Mouse (Mus musculus): Measurements from ENCODE around the gene Gpx5. TPM values are rescaled to one million over a fixed set of nuclear protein-coding genes. Genes with fewer than 3 reads are reported as not detected.

Gene Gpx5
- polyA plus RNA-seq, 1 experiment from 2014 or later = not detected

DNA sequence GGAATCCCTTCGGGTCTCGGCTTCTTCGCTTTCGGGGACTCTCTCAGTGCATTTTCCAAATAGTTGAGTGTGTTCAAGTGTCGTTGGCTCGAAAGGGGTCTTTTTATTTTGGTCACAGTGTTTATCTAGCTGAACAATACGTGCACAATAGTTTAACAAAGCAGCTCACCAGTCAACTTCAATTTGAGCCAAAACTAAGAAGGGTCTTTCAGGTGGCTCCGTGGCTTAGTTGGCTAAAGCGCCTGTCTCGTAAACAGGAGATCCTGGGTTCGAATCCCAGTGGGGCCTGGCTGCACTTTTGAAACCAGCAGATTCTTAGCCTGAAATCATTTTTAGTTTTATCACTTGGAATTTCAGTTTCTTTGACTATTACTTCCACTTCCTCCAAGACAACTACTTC lies 28.2 kb downstream of the Gpx5 start:
- peaks cover 18% of the 10 kb centered on the region for H3K4me1 ChIP-seq
- peak overlapping the region; percentile 50 for H3K4me2 ChIP-seq
- no peaks in the 10 kb centered on the region for H3K36me3 ChIP-seq
- peak overlapping the region; percentile 43 for H3K4me3 ChIP-seq (replicated peaks)
- H3K9me3 ChIP-seq (replicated peaks) = no peaks in the 10 kb centered on the region
- WGBS = 1% methylated on average over 11 of the region's 11 CpGs
- no peak overlapping the region for H3K27ac ChIP-seq (replicated peaks)
- H3K9ac ChIP-seq (replicated peaks) = 0 out of 2 replicates have a peak overlapping the region, but pooled peaks have one; percentile 6
- H3K27me3 ChIP-seq (replicated peaks) = peaks cover 24% of the 10 kb centered on the region
- ATAC-seq (ENCODE audit: low FRiP score) = no peak

DNA sequence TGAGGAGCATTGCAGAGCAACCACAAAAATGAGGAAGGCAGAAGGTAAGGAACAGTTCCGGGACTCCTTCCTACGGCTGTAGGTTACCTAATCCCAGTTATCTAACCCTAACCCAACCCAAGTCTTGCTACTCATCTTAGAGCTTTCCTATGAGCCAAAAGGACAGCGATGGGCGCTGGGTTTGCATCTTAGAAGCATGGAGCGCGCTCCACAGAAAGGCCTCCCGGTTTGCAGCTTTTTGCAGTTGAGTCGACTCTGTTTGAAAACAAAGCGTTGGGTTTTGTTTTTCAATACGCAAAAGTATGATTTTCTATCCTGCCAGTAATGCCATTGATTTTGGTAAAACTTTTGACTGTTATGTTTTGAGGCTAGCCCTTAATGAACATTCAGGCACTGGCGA lies 28.6 kb downstream of the Gpx5 start:
- Histone ChIP-seq H3K4me1 (peaks cover 20% of the 10 kb centered on the region), H3K27me3 (replicated peaks) (peaks cover 24% of the 10 kb centered on the region), H3K9me3 (replicated peaks) (no peaks in the 10 kb centered on the region), H3K27ac (replicated peaks) (no peak overlapping the region), H3K36me3 (no peaks in the 10 kb centered on the region), H3K9ac (replicated peaks) (0 out of 2 replicates have a peak overlapping the region, but pooled peaks have one; percentile 6), H3K4me3 (replicated peaks) (peak overlapping the region; percentile 43), H3K4me2 (peak overlapping the region; percentile 50)
- ATAC-seq (ENCODE audit: low FRiP score) = no peak
- 5% methylated on average over 11 of the region's 11 CpGs for WGBS

DNA sequence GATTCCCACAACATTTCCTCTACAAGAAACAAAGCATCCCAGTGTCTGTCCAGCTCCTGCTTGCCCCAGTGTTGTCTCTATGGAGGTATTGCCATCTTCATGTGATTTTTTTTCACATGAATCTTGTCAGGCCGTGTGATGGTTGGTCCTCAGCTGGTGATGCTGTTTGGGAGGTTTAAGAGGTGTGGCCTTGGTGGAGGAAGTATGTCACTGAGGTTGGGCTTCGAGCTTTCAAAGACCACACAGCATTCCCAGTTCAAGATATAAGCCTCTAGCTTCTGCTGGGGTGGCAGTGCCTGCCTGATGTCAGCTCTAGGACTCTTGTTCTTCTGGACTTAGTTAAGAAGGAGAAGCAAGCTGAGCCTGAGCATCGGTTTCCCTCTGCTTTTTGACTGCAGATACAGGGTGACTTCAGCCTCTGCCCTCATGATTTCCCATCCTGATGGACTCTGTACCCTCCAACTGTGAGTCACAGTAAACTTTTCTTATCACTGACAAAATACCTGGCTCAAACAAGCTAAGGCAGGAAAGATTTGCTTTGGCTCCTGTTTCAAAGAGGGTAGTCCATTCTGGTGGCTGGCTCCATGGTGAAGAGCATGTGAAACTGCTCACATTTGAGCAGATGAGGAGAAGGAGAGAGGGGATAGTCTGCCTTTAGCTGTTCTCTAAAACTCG lies 29.6 kb downstream of the Gpx5 start:
- no peaks in the 10 kb centered on the region for H3K36me3 ChIP-seq
- 81% methylated on average over 4 of the region's 4 CpGs for WGBS
- no peak for ATAC-seq (ENCODE audit: low FRiP score)
- no peaks in the 10 kb centered on the region for H3K9me3 ChIP-seq (replicated peaks)
- H3K9ac ChIP-seq (replicated peaks) = no peak overlapping the region
- H3K4me3 ChIP-seq (replicated peaks) = no peak overlapping the region
- peaks cover 23% of the 10 kb centered on the region for H3K4me1 ChIP-seq
- no peak overlapping the region for H3K27ac ChIP-seq (replicated peaks)
- peak overlapping the region; percentile 50 for H3K4me2 ChIP-seq
- peaks cover 24% of the 10 kb centered on the region for H3K27me3 ChIP-seq (replicated peaks)

DNA sequence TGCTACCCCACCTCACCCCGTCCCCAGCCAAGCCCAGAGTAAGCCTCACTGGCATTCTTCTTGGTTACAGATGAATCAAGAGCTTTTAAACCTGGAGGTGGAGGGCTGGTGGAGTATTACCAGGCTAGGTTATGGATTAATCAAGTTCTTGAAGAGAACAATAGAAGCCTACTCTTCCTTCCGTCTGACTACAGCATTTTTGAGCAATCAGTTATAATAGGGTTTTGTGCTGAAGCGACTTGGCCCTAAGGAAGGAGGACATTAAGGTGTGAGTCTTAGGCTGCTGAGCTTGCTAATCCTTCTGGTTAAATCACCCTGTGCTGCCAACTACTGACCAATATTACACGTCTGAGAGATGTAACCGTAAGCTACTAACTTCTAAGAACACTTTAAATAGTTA lies 32.2 kb downstream of the Gpx5 start:
- WGBS = 17% methylated on average over 5 of the region's 5 CpGs
- H3K4me3 ChIP-seq (replicated peaks) = peak overlapping the region; percentile 53
- H3K27me3 ChIP-seq (replicated peaks) = peaks cover 24% of the 10 kb centered on the region
- no peak overlapping the region for H3K27ac ChIP-seq (replicated peaks)
- H3K9ac ChIP-seq (replicated peaks) = peak overlapping the region; percentile 42
- H3K36me3 ChIP-seq = no peaks in the 10 kb centered on the region
- peak overlapping the region; percentile 70 for H3K4me2 ChIP-seq
- H3K9me3 ChIP-seq (replicated peaks) = no peaks in the 10 kb centered on the region
- H3K4me1 ChIP-seq = peaks cover 23% of the 10 kb centered on the region
- ATAC-seq (ENCODE audit: low FRiP score) = peak; percentile 21; the same call in 1 of the 2 replicates

DNA sequence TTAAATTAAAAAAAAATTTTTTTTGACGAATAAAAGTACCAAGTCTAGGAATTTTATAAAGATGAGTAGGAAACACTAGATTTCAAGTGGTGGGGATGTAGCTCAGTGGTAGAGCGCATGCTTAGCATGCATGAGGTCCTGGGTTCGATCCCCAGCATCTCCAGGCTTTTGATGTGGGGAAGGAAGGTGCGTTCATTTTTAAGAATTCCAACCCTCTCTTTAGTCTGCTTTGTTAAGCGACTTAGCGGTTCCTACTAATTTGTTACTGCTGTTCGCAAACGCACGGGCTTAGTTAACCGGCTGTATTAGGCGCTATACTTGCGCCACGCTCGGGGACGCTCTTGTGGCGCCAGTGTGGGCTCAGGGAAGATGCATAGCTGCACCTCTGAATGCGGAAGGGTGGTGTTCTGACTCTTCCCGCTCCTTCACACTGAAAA lies 32.8 kb downstream of the Gpx5 start:
- H3K27ac ChIP-seq (replicated peaks) = peak overlapping the region; percentile 41; the same call in 1 of the 2 replicates
- H3K9ac ChIP-seq (replicated peaks) = peak overlapping the region; percentile 42
- H3K4me2 ChIP-seq = peak overlapping the region; percentile 70
- peak; percentile 94 for ATAC-seq (ENCODE audit: low FRiP score)
- peaks cover 23% of the 10 kb centered on the region for H3K4me1 ChIP-seq
- H3K36me3 ChIP-seq = no peaks in the 10 kb centered on the region
- peak overlapping the region; percentile 53 for H3K4me3 ChIP-seq (replicated peaks)
- H3K9me3 ChIP-seq (replicated peaks) = no peaks in the 10 kb centered on the region
- under 1% methylated on average over 18 of the region's 18 CpGs for WGBS
- H3K27me3 ChIP-seq (replicated peaks) = peaks cover 28% of the 10 kb centered on the region

DNA sequence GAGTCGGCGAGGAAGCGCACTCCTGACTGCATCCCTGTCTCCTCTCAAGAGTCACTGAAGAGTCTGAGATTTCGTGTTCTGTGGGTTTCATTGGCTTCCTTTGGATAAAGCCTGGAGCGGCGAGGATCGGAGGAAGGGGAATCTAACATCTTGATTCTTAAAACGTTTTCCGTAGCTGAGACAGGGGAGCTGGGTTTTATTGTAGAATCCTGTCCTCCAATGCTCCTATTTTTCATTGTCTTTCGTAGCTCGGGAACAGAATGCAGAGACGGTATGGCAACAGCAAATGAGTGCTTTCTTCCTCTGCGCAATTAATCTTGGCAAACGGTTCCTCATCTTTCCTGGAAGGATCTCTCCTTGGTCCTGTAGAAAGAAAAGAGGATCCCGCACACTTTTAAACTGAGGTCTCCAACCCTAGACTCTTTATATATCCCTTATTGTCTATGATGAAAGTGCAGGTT lies 33.3 kb downstream of the Gpx5 start:
- peaks cover 20% of the 10 kb centered on the region for H3K4me1 ChIP-seq
- no peaks in the 10 kb centered on the region for H3K36me3 ChIP-seq
- H3K4me2 ChIP-seq = peak overlapping the region; percentile 70
- H3K9me3 ChIP-seq (replicated peaks) = no peaks in the 10 kb centered on the region
- peak overlapping the region; percentile 64 for H3K27ac ChIP-seq (replicated peaks)
- peak; percentile 43; the same call in 1 of the 2 replicates for ATAC-seq (ENCODE audit: low FRiP score)
- peak overlapping the region; percentile 58 for H3K9ac ChIP-seq (replicated peaks)
- peak overlapping the region; percentile 53 for H3K4me3 ChIP-seq (replicated peaks)
- WGBS = under 1% methylated on average over 15 of the region's 15 CpGs
- H3K27me3 ChIP-seq (replicated peaks) = peaks cover 31% of the 10 kb centered on the region

DNA sequence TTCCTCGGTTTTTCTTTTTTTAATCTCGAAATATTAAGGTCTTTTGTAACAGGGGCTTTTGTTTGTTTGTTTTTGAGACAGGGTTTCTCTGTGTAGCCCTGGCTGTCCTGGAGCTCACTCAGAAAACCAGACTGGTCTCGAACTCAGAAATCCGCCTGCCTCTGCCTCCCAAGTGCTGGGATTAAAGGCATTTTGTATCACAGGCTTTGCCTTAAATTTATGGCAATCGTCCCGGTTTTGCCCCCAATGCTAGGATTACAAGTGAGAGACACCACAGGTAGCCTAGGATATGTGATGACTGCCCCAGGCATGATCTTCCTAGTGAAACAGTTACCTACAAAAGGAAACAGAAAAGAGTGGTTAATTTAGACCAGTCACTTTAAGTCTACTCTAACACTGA lies 34.0 kb downstream of the Gpx5 start:
- peak overlapping the region; percentile 58 for H3K9ac ChIP-seq (replicated peaks)
- WGBS = 14% methylated on average over 6 of the region's 6 CpGs
- no peaks in the 10 kb centered on the region for H3K36me3 ChIP-seq
- no peak for ATAC-seq (ENCODE audit: low FRiP score)
- H3K27me3 ChIP-seq (replicated peaks) = peaks cover 28% of the 10 kb centered on the region
- H3K9me3 ChIP-seq (replicated peaks) = no peaks in the 10 kb centered on the region
- H3K27ac ChIP-seq (replicated peaks) = no peak overlapping the region
- H3K4me1 ChIP-seq = peaks cover 15% of the 10 kb centered on the region
- peak overlapping the region; percentile 53 for H3K4me3 ChIP-seq (replicated peaks)
- peak overlapping the region; percentile 70 for H3K4me2 ChIP-seq

DNA sequence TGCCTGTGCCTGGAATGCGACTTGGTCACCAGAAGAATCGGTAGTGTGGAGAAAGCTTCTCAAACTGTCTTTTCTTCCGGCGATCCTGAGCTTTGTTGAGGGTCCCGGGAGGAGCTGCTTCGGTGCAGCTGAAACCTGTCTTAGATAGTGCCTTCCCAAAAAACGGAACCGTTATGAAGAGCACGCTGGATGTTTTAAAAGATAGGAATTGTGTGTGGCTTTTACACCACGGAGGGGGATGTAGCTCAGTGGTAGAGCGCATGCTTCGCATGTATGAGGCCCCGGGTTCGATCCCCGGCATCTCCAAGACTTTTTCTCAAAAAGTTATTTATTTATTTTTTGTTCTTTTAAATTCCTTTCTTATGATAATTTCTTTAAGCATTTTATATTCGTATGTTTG lies 38.5 kb downstream of the Gpx5 start:
- Histone ChIP-seq H3K9ac (replicated peaks) (peak overlapping the region; percentile 55), H3K27ac (replicated peaks) (peak overlapping the region; percentile 60), H3K4me3 (replicated peaks) (peak overlapping the region; percentile 58), H3K27me3 (replicated peaks) (peaks cover 7% of the 10 kb centered on the region), H3K36me3 (no peaks in the 10 kb centered on the region), H3K9me3 (replicated peaks) (no peaks in the 10 kb centered on the region), H3K4me1 (0 out of 2 replicates have a peak, but pooled peaks cover 4% of the 10 kb centered on the region), H3K4me2 (peak overlapping the region; percentile 72)
- WGBS = 1% methylated on average over 16 of the region's 16 CpGs
- ATAC-seq (ENCODE audit: low FRiP score) = peak; percentile 93

DNA sequence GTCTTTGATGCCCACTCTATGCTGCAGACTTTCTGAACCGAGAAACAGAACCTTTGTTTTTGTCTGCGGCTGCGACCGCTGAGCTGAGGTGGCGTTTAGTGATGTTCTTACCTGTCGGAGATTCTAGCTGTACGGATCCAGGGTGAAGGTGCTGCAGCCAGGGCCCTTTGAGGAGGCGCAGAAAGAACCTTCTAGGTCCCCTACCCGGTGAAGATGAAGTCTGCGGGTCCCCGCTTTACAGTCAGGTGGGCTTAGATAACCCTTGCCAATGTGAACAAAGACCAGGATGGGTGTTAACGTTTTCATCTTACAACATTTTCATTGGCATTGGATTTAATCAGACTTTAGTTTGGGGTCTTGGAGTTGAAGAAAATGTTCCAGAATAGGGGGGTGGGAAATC lies 39.0 kb downstream of the Gpx5 start:
- Histone ChIP-seq H3K4me2 (peak overlapping the region; percentile 72), H3K36me3 (no peaks in the 10 kb centered on the region), H3K27me3 (replicated peaks) (peaks cover 7% of the 10 kb centered on the region), H3K4me1 (0 out of 2 replicates have a peak, but pooled peaks cover 1% of the 10 kb centered on the region), H3K9me3 (replicated peaks) (no peaks in the 10 kb centered on the region), H3K9ac (replicated peaks) (peak overlapping the region; percentile 55), H3K27ac (replicated peaks) (peak overlapping the region; percentile 60), H3K4me3 (replicated peaks) (peak overlapping the region; percentile 58)
- under 1% methylated on average over 12 of the region's 12 CpGs for WGBS
- peak; percentile 80 for ATAC-seq (ENCODE audit: low FRiP score)

DNA sequence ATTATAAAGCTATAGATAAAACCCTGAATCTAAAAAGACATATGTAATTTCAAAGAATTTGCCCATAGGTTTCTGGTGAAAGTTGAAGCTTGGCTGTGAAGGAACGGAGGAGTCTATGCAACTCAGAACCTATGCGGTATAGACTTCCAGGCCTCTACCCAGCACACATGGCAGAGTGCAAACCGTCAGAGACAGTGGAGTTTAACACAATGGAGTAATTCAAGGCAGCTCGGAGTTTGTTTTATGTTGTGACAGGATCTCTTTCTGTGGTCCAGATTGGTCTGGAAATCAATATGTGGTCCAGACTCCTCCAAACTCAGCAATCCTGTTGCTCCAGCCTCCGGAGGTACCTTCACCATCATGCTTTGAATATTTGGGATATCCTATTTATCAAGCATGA lies 39.5 kb downstream of the Gpx5 start:
- H3K4me2 ChIP-seq = peak overlapping the region; percentile 72
- H3K27ac ChIP-seq (replicated peaks) = no peak overlapping the region
- peaks cover 7% of the 10 kb centered on the region for H3K27me3 ChIP-seq (replicated peaks)
- no peaks in the 10 kb centered on the region for H3K4me1 ChIP-seq
- H3K36me3 ChIP-seq = no peaks in the 10 kb centered on the region
- no peak for ATAC-seq (ENCODE audit: low FRiP score)
- H3K9ac ChIP-seq (replicated peaks) = peak overlapping the region; percentile 55; the same call in 1 of the 2 replicates
- H3K4me3 ChIP-seq (replicated peaks) = peak overlapping the region; percentile 58
- no peaks in the 10 kb centered on the region for H3K9me3 ChIP-seq (replicated peaks)
- WGBS = 21% methylated on average over 5 of the region's 5 CpGs

DNA sequence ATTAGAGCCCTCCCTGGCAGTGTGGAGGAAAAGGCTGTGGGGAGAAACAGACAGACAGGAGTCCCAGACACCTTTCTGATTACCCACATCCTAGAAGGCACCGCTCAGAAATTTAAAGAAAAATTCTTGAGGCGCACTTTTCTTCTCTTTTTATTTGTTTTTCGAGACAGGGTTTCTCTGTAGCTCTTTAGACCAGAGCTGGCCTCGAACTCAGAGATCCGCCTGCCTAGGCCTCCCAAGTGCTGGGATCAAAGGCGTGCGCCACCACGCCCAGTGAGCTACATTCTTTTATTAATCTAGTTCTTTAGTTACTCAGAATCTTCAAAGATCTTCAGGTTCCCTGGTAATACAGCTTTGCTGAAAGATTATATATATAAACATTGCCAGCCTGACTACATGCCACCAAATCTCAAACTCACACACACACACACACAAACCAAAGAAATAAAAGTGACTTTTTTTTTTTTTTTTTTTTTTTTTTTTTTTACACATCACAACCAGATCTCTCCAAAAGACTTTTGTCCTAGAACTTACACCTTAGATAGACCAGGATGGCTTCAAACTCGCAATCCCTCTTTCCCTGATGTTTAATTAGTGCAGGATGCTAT lies 42.4 kb downstream of the Gpx5 start:
- peaks cover 7% of the 10 kb centered on the region for H3K27me3 ChIP-seq (replicated peaks)
- no peaks in the 10 kb centered on the region for H3K36me3 ChIP-seq
- 40% methylated on average over 9 of the region's 9 CpGs for WGBS
- H3K4me2 ChIP-seq = no peak overlapping the region
- no peaks in the 10 kb centered on the region for H3K4me1 ChIP-seq
- no peak overlapping the region for H3K4me3 ChIP-seq (replicated peaks)
- no peak overlapping the region for H3K27ac ChIP-seq (replicated peaks)
- H3K9me3 ChIP-seq (replicated peaks) = no peaks in the 10 kb centered on the region
- H3K9ac ChIP-seq (replicated peaks) = no peak overlapping the region
- ATAC-seq (ENCODE audit: low FRiP score) = no peak

DNA sequence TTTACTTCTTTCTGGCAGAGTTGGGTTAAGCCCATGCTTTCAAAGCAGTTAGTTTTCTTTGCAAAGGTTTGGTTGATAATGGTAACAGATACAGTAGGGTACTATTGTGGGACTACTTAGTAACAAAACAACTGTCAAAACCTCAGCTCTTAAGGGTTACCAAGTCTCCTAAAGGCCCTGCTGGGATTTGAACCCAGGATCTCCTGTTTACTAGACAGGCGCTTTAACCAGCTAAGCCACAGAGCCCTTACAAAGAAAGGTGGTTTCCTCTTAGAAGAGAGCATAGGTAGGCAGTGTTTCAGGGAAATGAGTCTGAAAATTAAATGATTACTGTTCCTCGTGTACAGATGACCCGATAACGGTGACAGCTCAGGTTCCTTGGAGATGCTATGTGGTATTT lies 43.5 kb downstream of the Gpx5 start:
- no peak overlapping the region for H3K27ac ChIP-seq (replicated peaks)
- no peaks in the 10 kb centered on the region for H3K9me3 ChIP-seq (replicated peaks)
- no peak overlapping the region for H3K9ac ChIP-seq (replicated peaks)
- H3K4me2 ChIP-seq = no peak overlapping the region
- ATAC-seq (ENCODE audit: low FRiP score) = no peak
- H3K4me3 ChIP-seq (replicated peaks) = no peak overlapping the region
- H3K4me1 ChIP-seq = no peaks in the 10 kb centered on the region
- H3K36me3 ChIP-seq = no peaks in the 10 kb centered on the region
- H3K27me3 ChIP-seq (replicated peaks) = peaks cover 6% of the 10 kb centered on the region
- WGBS = 22% methylated on average over 4 of the region's 4 CpGs
